Mouse (Mus musculus): ENCODE data around the gene Surf6.

Gene Surf6

GRCm38 (mm10) chr2:26902467-26903220 lies at the start of gene Surf6:
Gene Surf6, minus strand, starts transcription at chr2:26902879.
- peak; percentile 70 for DNase-seq (ENCODE audit: low spot score)

GRCm38 (mm10) chr2:26952193-26952592 lies 49.5 kb upstream of the Surf6 start:
- DNase-seq (ENCODE audit: low spot score) = no peak

- DNase-seq (ENCODE audit: low spot score) = no peak
Observed at GRCm38 (mm10) chr2:26951346-26951905, 48.7 kb upstream of the Surf6 start.

- no peak for DNase-seq (ENCODE audit: low spot score)
Observed at GRCm38 (mm10) chr2:26950411-26950810, 47.7 kb upstream of the Surf6 start.

- no peak for DNase-seq (ENCODE audit: low spot score)
Observed at GRCm38 (mm10) chr2:26943253-26943652, 40.6 kb upstream of the Surf6 start.

GRCm38 (mm10) chr2:26941539-26941938 lies 38.9 kb upstream of the Surf6 start:
- DNase-seq (ENCODE audit: low spot score) = no peak

GRCm38 (mm10) chr2:26936425-26936824 lies 33.7 kb upstream of the Surf6 start:
- DNase-seq (ENCODE audit: low spot score) = no peak

- no peak for DNase-seq (ENCODE audit: low spot score)
Observed at GRCm38 (mm10) chr2:26935286-26935685, 32.6 kb upstream of the Surf6 start.

- peak; percentile 68 for DNase-seq (ENCODE audit: low spot score)
Observed at GRCm38 (mm10) chr2:26933304-26934055, 30.8 kb upstream of the Surf6 start, which contains the start of the genes Surf4 and Stkld1. Gene Surf4, minus strand, starts transcription at chr2:26933928. Gene Stkld1, plus strand, starts transcription at chr2:26934047.

GRCm38 (mm10) chr2:26932473-26933303 lies 30.0 kb upstream of the Surf6 start:
- no peak for DNase-seq (ENCODE audit: low spot score)

GRCm38 (mm10) chr2:26930390-26930789 lies 27.7 kb upstream of the Surf6 start:
- no peak for DNase-seq (ENCODE audit: low spot score)

- no peak for DNase-seq (ENCODE audit: low spot score)
Observed at GRCm38 (mm10) chr2:26927745-26928476, 25.2 kb upstream of the Surf6 start.

- no peak for DNase-seq (ENCODE audit: low spot score)
Observed at GRCm38 (mm10) chr2:26921784-26922183, 19.1 kb upstream of the Surf6 start.

- DNase-seq (ENCODE audit: low spot score) = no peak
Observed at GRCm38 (mm10) chr2:26920190-26920855, 17.6 kb upstream of the Surf6 start.

- DNase-seq (ENCODE audit: low spot score) = no peak
Observed at GRCm38 (mm10) chr2:26919684-26920083, 17.0 kb upstream of the Surf6 start.

- DNase-seq (ENCODE audit: low spot score) = no peak
Observed at GRCm38 (mm10) chr2:26916738-26917137, 14.1 kb upstream of the Surf6 start.

GRCm38 (mm10) chr2:26915927-26916728 lies 13.4 kb upstream of the Surf6 start, which contains the start of the genes Surf2 and Surf1:
Gene Surf2, plus strand, starts transcription at chr2:26916367.
Gene Surf1, minus strand, starts transcription at chr2:26916530.
- peak; percentile 35 for DNase-seq (ENCODE audit: low spot score)

GRCm38 (mm10) chr2:26914148-26914941 lies 11.7 kb upstream of the Surf6 start:
- no peak for DNase-seq (ENCODE audit: low spot score)
